Mouse (Mus musculus): ENCODE results near the gene Zdhhc19.

The Zdhhc19 gene

DNA sequence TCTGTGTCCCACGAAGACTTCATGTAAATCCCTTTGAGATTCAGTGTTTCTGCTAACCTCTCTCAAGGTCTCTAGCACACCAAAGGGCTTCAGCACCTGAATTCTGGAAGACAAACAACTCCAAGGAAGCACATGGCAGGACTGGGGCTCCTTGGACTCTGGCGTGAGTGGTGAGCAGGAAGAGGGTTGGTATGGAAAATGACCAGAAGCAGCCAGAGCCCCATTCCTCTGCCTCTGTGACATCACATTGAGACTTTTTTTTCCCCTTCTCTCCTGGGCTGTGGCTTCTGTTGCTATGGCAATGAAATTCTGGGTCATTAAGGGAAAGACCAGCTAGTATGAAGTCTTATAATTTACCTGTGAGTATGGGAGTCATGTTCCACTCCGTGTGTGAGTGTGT, at the start of gene Zdhhc19:
Zdhhc19 (plus strand) TSS at position 301 of the 400 bp plus-strand sequence.
- no peak for DNase-seq (ENCODE audit: low spot score in 2 of 2)

GRCm38 (mm10) chr16:32446563-32447138, 49.4 kb upstream of the Zdhhc19 start:
- DNase-seq (ENCODE audit: low spot score in 2 of 2) = no peak

- DNase-seq (ENCODE audit: low spot score in 2 of 2) = no peak
These were observed 46.4 kb upstream of the Zdhhc19 start for GRCm38 (mm10) chr16:32449665-32450064.

GRCm38 (mm10) chr16:32450133-32450532, 45.9 kb upstream of the Zdhhc19 start:
- DNase-seq (ENCODE audit: low spot score in 2 of 2) = no peak

GRCm38 (mm10) chr16:32453102-32453501, 43.0 kb upstream of the Zdhhc19 start:
- DNase-seq (ENCODE audit: low spot score in 2 of 2) = no peak

DNA sequence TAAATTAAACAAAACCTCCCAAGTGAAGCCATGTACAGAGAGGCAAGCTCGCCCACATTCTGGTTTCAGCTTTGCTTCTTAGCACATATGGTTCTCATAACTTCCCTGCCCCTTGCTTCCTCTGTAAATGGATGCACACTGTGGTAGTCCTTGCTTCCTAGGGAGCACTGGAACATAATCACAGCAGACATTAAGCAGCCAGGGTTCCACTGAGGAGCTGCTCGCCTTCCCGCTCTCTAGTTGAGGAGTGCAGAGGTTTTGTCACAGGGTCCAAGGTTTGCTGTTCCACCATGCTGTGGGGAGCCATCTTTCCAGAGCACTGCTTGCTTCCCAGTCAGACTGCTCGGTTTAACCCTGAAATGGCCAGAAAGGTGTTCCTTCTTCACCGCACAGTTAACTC, 41.4 kb upstream of the Zdhhc19 start:
- DNase-seq (ENCODE audit: low spot score in 2 of 2) = no peak

GRCm38 (mm10) chr16:32456086-32456485, 40.0 kb upstream of the Zdhhc19 start:
- DNase-seq (ENCODE audit: low spot score in 2 of 2) = no peak

DNA sequence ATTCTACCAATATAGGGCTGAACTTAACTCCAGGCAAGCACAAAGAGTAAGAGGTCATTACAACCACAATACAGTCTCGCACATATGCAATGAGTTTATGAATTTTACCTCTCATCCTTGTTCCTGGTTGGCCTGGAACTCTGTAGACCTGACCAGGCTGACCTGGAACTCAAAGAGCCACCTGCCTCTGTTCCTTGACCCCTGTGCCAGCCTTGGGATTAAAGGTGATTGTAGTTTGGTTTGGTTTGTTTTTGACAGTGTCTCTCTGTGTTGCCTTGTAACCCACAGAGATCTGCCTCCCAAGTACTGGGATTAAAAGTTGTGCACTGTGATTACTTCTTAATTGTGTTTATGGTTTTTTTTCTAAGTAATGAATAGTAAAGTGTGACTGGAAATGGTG, 39.3 kb upstream of the Zdhhc19 start:
- no peak for DNase-seq (ENCODE audit: low spot score in 2 of 2)

DNA sequence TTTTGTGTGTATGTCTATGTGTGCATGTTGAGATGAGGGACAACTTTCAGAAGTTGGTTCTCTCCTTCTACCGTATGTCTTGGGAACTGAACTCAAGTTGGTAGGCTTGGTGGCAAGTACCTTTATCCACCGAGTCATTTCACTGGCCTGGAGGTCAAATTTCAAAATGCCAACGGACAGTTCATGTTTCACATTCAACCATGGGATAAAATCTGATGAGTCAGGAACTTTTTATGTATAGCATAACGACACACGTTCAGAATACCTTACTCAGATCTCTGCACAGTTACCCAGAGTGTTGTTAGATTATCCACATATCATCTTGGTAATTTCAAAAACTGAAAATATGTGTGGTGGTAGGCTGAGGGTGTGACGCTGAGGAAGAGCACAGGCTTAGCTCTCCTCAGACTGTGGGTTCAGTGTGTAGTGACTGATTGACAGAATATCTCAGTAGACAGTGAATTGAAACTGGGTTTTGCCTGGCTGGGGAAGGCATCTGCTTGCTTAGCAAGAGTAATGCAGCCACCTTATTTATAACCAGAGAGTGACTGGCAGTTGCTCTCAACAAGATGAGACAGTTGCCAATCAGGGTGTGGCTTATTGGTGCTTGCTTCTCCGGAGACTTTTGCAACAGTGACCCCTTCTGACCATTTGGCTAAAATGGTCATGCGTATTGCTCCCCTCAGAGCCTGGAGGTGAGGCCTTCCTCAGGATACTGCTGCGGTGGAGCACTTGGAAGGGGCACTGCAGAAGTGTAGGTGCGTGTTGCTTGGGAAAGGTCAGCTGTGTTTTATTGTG, 38.3 kb upstream of the Zdhhc19 start:
- no peak for DNase-seq (ENCODE audit: low spot score in 2 of 2)

- DNase-seq (ENCODE audit: low spot score in 2 of 2) = no peak
These were observed 35.5 kb upstream of the Zdhhc19 start for GRCm38 (mm10) chr16:32460518-32460917.

- no peak for DNase-seq (ENCODE audit: low spot score in 2 of 2)
These were observed 34.4 kb upstream of the Zdhhc19 start for GRCm38 (mm10) chr16:32461713-32462112.

DNA sequence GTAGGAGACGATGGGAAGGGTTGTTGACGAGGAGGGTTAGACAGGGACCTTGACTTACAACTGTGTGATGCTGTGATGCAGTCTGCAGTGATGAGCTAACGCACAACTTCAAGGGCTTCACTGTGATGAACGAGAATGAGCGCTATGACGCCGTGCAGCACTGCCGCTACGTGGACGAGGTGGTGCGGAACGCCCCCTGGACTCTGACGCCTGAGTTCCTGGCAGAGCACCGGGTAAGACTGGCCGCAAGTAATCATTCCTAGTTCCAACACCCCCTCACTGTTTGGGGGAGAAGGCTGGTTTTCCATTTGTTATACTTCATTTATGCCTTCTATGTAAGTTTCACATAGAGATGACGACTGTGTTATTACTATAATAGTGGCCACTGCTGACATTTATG, 33.1 kb upstream of the Zdhhc19 start:
- DNase-seq (ENCODE audit: low spot score in 2 of 2) = no peak

- no peak for DNase-seq (ENCODE audit: low spot score in 2 of 2)
These were observed 32.6 kb upstream of the Zdhhc19 start for GRCm38 (mm10) chr16:32463426-32463825.

DNA sequence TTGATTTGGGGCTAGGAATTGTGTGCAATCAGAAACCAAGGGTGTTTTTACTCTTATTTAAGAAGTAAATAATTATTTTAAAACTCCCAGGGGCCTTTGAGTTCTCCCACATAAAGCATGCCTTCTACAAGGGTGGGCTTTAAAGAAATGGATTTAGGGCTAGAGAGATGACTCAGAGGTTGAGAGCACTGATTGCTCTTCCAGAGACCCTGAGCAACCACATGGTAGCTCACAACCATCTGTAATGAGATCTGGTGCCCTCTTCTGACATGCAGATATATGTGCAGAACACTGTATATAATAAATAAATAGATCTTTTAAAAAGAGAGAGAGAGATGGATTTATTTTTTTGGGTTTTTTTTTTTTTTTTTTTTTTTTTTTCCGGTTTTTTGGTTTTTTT, 31.2 kb upstream of the Zdhhc19 start:
- no peak for DNase-seq (ENCODE audit: low spot score in 2 of 2)

DNA sequence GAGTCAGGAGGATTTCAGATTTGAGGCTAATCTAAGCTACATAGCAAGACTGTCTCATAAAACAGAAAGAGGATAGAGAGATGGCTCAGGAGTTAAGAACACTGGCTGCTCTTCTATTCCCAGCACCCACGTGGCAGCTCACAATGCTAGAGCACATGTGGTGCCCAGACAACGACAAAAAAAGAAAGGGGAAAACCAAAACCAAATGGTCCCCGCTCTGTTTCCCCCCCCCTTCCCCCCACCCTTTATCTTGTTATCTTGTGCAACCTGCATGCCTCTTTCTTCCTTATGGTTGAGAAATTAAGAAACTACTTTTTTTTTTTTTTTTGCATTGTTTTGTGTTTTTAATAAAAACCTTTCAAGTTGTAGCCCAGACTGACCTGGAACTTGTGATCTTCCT, 27.6 kb upstream of the Zdhhc19 start:
- DNase-seq (ENCODE audit: low spot score in 2 of 2) = no peak

GRCm38 (mm10) chr16:32469404-32470105, 26.5 kb upstream of the Zdhhc19 start:
- no peak for DNase-seq (ENCODE audit: low spot score in 2 of 2)

DNA sequence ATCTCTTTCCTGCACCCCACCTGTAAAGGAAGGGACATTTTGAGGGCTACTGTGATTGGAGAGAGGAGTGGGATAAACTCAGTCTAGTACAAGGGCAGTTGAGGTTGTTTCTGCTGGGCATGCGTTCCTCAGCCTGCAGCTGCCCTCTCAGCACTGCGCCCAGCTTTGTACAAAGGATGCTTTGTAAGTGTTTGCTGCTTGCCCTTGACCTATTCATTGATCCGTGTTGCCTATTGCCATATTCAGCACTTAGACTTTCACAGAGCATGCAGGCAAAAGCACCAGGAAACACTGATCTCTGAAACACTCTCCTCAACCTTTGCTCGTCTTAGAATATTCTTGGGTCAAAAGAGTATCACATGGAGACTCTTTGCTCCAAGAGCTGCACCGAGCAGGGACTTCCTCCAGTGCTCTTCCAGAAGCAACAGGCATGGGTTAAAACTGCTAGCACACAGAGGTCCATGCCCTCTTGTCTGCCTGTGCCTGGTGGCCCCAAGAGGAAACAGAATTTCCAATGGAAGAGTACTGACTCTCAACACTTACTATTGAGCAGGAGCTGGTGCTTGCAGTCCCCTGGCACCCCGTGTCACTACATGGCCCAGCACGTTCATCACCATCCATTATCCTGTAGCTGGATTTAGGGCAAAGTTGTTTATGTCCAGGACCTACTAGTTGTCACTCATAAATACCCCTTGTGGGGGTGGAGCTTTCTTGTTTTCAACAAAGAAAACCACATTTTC, 23.6 kb upstream of the Zdhhc19 start:
- no peak for DNase-seq (ENCODE audit: low spot score in 2 of 2)

DNA sequence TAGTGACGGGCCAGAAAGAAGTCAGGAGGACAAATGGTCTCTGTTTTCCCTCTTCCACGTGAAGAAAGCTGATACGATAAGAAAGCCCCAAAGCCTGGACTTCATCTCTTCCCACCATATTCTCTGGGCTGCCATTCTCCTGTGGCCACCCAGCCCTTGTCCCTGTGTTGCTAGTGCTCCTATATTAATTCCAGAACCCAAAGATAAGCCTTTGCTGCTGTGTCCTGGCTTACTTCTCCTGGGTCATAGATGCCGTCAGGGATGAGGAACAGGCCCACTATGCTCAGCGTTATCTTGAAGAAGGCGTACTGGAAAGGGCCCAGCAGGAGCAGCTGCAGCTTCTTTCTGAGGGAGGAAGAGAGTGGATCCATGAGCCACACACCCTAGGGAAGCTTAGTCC, 18.8 kb upstream of the Zdhhc19 start:
- DNase-seq (ENCODE audit: low spot score in 2 of 2) = no peak

- no peak for DNase-seq (ENCODE audit: low spot score in 2 of 2)
These were observed 16.6 kb upstream of the Zdhhc19 start for GRCm38 (mm10) chr16:32479415-32479814.

DNA sequence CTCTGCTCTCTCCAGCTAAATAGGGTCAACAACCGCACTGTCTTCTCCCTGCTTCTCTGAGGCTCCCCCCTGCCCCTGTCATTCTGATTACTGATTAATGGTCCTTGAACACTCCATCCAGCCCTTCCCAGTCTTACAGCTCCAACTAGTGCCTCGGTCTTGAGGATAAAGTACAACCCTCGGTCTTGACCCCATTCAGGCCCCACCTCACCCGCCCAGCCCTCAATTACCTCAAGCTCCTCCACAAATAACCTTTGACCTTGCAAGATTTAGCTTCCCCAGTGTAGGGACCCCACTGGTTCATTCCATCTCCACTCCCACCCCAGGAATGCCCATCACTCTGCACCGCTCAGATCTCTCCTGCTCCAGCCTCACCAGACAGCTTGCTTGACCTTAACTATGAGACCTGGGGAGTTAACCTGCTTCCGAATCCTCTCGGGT, 11.6 kb upstream of the Zdhhc19 start:
- DNase-seq (ENCODE audit: low spot score in 2 of 2) = no peak

GRCm38 (mm10) chr16:32485209-32485608, 10.9 kb upstream of the Zdhhc19 start:
- DNase-seq (ENCODE audit: low spot score in 2 of 2) = no peak

- DNase-seq (ENCODE audit: low spot score in 2 of 2) = no peak
These were observed 10.0 kb upstream of the Zdhhc19 start for GRCm38 (mm10) chr16:32486046-32486445.
